Mouse (Mus musculus): Measurements from ENCODE around the gene Zswim2.
"Not testable (repeated sequence)": the region's sequence is repeated elsewhere in the genome, so short reads cannot be mapped to it uniquely, and the experiment has no call there.

Zswim2 gene

GRCm38 (mm10) chr2:83940931-83941361, at the start of gene Zswim2:
Zswim2 (minus strand) TSS chr2:83941228.
- no peak for DNase-seq (ENCODE audit: low spot score in 2 of 2)

DNA sequence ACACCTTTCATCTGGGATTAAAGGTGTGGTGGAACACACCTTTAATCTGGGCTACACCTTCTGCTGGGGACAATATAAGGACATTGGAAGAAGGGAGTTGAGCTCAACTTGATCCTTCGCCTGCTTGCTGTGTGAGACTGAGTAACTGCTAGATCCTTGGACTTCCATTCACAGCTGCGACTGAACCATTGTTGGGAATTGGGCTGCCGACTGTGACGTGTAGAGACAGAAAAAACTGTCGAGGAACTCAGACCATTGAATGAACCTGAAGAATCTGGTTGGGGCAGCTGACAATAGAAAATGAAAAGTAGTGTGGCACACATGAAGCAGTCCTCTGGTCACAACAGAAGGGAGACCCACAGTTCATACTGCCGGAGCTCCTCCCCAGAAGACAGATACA, 49.2 kb upstream of the Zswim2 start, which contains the start of gene Gm13691:
Gene Gm13691, plus strand, starts transcription at position 301 of the 400 bp plus-strand sequence.
- DNase-seq (ENCODE audit: low spot score in 2 of 2): not testable (repeated sequence)

- not testable (repeated sequence) for DNase-seq (ENCODE audit: low spot score in 2 of 2)
Measured at GRCm38 (mm10) chr2:83984443-83984842, 43.4 kb upstream of the Zswim2 start, which contains the start of gene Gm13697. Gm13697 (plus strand) TSS chr2:83984743.

GRCm38 (mm10) chr2:83978633-83979032, 37.6 kb upstream of the Zswim2 start, which contains the start of gene Gm13694:
Gm13694 (plus strand) TSS chr2:83978933.
- DNase-seq (ENCODE audit: low spot score in 2 of 2): not testable (repeated sequence)

GRCm38 (mm10) chr2:83972823-83973222, 31.8 kb upstream of the Zswim2 start, which contains the start of gene Gm13696:
Gm13696 (plus strand) TSS chr2:83973123.
- not testable (repeated sequence) for DNase-seq (ENCODE audit: low spot score in 2 of 2)

DNA sequence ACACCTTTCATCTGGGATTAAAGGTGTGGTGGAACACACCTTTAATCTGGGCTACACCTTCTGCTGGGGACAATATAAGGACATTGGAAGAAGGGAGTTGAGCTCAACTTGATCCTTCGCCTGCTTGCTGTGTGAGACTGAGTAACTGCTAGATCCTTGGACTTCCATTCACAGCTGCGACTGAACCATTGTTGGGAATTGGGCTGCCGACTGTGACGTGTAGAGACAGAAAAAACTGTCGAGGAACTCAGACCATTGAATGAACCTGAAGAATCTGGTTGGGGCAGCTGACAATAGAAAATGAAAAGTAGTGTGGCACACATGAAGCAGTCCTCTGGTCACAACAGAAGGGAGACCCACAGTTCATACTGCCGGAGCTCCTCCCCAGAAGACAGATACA, 26.0 kb upstream of the Zswim2 start, which contains the start of gene Gm13695:
Gene Gm13695, plus strand, starts transcription at position 301 of the 400 bp plus-strand sequence.
- DNase-seq (ENCODE audit: low spot score in 2 of 2): not testable (repeated sequence)

DNA sequence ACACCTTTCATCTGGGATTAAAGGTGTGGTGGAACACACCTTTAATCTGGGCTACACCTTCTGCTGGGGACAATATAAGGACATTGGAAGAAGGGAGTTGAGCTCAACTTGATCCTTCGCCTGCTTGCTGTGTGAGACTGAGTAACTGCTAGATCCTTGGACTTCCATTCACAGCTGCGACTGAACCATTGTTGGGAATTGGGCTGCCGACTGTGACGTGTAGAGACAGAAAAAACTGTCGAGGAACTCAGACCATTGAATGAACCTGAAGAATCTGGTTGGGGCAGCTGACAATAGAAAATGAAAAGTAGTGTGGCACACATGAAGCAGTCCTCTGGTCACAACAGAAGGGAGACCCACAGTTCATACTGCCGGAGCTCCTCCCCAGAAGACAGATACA, 20.2 kb upstream of the Zswim2 start, which contains the start of gene Gm13693:
Gene Gm13693, plus strand, starts transcription at position 301 of the 400 bp plus-strand sequence.
- DNase-seq (ENCODE audit: low spot score in 2 of 2): not testable (repeated sequence)

GRCm38 (mm10) chr2:83955393-83955792, 14.4 kb upstream of the Zswim2 start, which contains the start of gene Gm13698:
Gm13698 (plus strand) TSS chr2:83955693.
- DNase-seq (ENCODE audit: low spot score in 2 of 2): not testable (repeated sequence)

DNA sequence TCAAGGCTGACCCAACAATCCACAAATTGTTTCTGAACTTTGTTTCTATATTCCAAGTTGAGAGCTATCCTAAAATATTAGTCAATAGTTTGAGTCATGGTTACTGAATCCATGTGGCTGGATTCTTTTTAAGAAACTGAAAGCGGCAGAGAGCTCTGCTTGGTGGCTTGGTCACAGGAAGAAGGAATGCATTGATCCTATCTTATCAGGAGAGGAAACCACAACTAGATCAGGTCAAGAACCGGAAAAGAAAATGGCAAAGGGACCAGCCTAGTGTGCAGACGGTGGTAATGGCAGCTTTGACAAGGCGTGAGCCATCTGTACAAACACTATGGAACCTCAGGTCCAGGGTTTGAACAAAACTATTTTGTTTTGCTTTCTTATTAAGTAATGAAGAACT, 764 bp upstream of the Zswim2 start:
- no peak for DNase-seq (ENCODE audit: low spot score in 2 of 2)

GRCm38 (mm10) chr2:83941378-83941777, 350 bp upstream of the Zswim2 start:
- no peak for DNase-seq (ENCODE audit: low spot score in 2 of 2)

- DNase-seq (ENCODE audit: low spot score in 2 of 2): no peak
Measured at GRCm38 (mm10) chr2:83929478-83930088, 11.4 kb downstream of the Zswim2 start.

DNA sequence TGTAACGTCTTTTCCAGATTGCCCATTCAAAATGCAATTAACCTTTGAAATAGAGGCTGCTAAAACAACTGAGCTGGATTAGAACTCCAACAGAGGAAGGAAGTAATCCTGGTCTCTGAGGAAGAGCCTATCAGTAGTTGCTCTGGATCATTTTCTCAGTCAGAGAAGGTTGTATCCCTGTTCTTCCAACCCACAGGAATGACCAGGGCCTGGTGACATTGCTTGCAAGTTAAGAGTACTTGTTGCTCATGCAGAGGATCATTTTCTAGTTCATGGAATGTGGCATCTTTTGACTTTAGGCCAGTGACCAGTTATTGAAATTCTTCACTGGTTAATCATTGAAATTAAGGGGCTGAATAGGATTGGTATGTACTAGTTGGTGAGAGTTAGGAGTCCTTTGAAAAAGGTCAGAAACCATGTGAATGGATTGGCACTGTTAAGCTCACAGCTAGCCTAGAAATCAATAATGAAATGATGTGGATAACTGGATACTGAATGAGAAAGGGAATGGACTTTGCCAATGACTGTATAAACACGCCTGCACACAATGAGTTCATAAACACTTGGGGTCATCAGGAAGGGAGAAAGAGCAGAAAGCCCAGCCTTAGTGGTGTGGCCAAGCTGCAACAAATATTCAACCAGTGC, 39.0 kb downstream of the Zswim2 start:
- DNase-seq (ENCODE audit: low spot score in 2 of 2): no peak

DNA sequence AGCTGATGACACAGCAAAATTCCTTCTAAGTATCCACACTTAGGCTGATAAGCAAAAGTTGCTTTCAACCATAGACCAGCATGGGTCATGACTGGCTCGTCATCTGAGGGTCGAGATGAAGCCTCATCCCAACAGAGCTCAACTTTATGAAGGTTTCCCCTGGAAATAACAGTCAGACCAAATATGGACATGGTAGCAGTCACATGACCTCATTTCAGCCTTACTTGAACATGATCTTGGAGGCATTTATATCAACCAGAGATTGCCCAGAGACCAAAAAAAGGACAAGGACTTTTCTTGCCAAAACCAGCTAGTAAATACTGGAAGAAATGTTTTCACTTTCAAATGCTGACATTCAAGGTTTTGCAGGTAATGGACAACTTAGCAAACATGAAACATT, 47.3 kb downstream of the Zswim2 start:
- DNase-seq (ENCODE audit: low spot score in 2 of 2): no peak

DNA sequence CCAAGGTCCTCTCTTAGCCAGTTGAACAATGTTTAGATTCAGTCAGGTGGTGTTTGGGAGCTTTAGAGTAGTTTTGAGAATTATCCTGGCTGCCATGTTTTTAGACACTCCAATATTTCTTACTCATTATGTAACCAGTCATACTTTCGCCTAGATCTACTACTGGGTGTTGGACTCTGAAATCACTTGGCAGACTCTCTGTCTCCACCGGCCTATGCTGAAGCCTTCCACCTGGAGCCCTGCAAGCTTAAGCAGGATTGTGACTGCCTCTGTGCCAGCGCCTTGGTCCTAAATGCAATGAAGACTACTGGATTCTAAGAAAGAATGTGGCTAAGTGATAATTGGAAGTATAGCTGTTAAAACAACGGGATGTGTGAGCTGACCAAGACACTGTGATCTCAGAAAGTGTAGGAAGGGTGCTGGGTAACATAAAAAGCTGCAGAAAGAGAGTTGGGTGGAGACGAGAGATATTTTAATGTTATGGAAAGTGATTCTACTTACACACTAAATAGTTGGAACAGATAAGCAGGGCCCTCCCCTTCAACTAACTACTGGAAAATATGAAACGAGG, 57.1 kb downstream of the Zswim2 start:
- no peak for DNase-seq (ENCODE audit: low spot score in 2 of 2)

Data from urinary bladder, postnatal 4 days (tissue).